Mouse (Mus musculus) heart, adult 2 months (tissue): ENCODE measurements around the gene Smim24.

ENCODE experiments used
- CTCF ChIP-seq: fragments of 200-600 bp; IDR thresholded peaks from 2 replicates; pipeline ENCODE4 v1.8.1; 2022; ENCODE audit warnings: antibody characterized with exemption, mild to moderate bottlenecking, moderate library complexity
- EP300 ChIP-seq: fragments of 200-500 bp; IDR thresholded peaks from 2 replicates; pipeline ENCODE4 v1.6.1; 2011; ENCODE audit warnings: low read depth, low read length, control low read depth; ENCODE audit not compliant: insufficient read depth
- POLR2A ChIP-seq: fragments of 200-500 bp; IDR thresholded peaks from 2 replicates; pipeline ENCODE4 v1.6.1; 2011; ENCODE audit warnings: mild to moderate bottlenecking, low read depth, low read length, control low read depth; ENCODE audit not compliant: insufficient read depth

DNA sequence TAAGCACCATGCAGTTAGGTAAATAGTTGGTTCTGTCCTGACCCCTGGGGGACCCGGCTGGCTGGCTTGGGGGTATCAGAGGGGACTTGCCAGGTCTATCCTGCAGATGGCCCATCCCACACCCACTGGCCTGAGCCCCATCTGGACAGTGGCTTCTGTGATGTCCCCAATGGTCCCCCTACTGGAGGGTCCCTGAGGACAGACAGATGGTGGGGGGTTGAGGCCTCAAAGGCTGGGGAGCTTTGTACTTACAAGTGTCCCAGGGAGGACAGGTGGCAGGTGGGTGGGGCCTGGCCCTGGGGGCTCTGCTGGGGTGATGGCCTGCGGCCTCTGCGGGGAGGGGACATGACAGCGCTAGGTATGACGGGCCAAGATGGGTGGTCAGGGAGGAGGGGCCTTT is 6.4 kb downstream of the Smim24 start:
- TF ChIP-seq CTCF (no peak), POLR2A (no peak), EP300 (no peak)
